Mouse (Mus musculus): ENCODE data around the gene Msh4. TPM values are rescaled to one million over a fixed set of nuclear protein-coding genes. Genes with fewer than 3 reads are reported as not detected.
A peak's percentile ranks its signal among the peaks of the same experiment; 100 is the strongest.

Msh4 gene
- polyA plus RNA-seq, 1 experiment from 2014 or later: 0.27 TPM

DNA sequence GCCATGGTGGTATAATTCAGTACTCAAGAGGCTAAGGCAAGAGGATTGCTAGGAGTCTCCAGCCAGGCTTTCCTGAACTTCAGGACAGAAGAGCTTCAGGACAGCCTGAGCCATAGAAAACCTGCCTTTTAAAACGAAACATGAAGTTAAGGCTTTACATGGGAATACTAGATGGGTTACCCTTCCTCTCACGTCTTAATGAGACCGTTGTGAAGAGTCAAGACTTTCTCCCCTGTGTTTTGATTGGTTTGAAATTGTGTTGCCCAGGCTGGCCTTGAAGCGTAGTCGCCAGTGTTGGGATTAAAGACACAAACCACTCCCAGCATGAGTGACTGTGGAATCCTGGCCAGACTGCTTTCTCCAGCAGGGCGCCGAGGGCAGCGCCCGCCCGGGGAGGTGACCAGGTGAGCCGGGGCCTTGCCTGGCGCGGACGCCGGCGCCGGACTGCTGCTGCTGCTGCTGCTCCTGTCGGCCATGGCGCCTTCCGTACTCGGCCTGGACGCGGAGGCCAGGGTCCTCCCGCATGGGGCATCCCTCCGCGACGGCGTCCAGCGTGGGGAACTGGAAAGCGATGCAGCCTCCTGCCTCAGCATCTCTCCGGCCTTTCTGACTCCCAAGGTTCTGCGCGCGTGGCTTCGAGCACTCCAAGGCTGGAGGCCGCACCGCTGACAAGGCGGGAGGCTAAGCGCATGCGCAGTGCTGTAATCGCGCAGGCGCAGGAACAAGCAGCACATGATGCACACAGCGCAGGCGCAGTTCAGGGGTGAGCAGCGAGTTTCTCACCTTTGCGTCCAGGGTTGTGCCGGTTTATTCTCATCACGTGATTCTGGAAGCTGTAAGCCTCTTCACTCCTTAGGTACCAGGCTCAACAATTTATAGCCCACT, 445 bp downstream of the Msh4 start:
- WGBS: 85% methylated on average over 49 of the region's 49 CpGs
- no peak overlapping the region for H3K4me3 ChIP-seq
- peak; percentile 49; the same call in 1 of the 2 replicates for ATAC-seq (replicated peaks)
- no peak overlapping the region for H3K27ac ChIP-seq (replicated peaks)
- no peak overlapping the region for H3K9ac ChIP-seq (replicated peaks)
- peaks cover 61% of the 10 kb centered on the region for H3K36me3 ChIP-seq
- peaks cover 12% of the 10 kb centered on the region for H3K4me1 ChIP-seq
- no peaks in the 10 kb centered on the region for H3K9me3 ChIP-seq
- H3K4me2 ChIP-seq (replicated peaks): no peak overlapping the region
- no peaks in the 10 kb centered on the region for H3K27me3 ChIP-seq

DNA sequence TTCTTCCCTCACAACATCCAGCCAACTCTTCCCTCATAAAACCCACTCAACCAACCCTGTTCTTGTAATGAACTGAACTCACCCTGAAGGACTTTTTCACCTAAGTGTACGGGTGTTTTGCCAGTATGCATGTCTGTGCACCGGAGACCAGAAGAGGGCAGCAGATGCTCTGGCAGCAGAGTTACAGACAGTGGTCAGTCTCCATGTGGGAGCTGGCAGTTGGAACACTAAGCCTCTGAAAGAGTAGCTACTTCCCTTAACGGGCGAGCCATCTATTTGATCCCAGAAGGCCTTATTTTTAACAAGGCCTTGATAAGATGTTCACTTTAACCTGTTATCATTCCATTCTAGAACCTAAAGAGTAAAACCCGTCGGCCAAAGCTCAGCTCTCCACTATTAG, 1.4 kb downstream of the Msh4 start:
- Histone ChIP-seq H3K27me3 (no peaks in the 10 kb centered on the region), H3K27ac (replicated peaks) (no peak overlapping the region), H3K36me3 (peaks cover 52% of the 10 kb centered on the region), H3K4me3 (no peak overlapping the region), H3K9ac (replicated peaks) (no peak overlapping the region), H3K4me2 (replicated peaks) (no peak overlapping the region), H3K9me3 (no peaks in the 10 kb centered on the region), H3K4me1 (peaks cover 5% of the 10 kb centered on the region; the same call in 1 of the 2 replicates)
- ATAC-seq (replicated peaks): no peak
- 66% methylated on average over 6 of the region's 6 CpGs for WGBS

DNA sequence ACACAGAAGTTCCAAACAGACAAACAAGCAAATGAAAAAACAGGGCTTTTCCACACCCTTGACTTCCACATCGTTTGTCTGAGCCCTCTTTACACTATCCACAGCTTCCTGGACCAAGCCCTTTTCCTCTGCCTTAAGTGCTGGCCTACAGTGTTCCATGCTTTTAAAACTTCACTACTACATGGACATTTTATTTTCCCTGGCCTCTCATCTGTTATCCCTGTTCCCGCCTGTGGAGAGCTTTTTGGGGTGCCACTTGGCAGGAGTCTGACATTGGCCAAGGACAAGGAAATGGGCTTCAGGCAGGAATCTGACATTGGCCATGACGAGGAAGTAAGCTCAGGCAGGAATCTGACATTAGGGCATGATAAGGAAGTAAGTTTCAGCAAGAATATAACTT, 3.3 kb downstream of the Msh4 start:
- H3K27me3 ChIP-seq: no peaks in the 10 kb centered on the region
- no peak overlapping the region for H3K9ac ChIP-seq (replicated peaks)
- H3K4me3 ChIP-seq: no peak overlapping the region
- H3K36me3 ChIP-seq: peaks cover 33% of the 10 kb centered on the region
- H3K4me1 ChIP-seq: no peaks in the 10 kb centered on the region
- no peak overlapping the region for H3K27ac ChIP-seq (replicated peaks)
- H3K4me2 ChIP-seq (replicated peaks): no peak overlapping the region
- H3K9me3 ChIP-seq: no peaks in the 10 kb centered on the region
- 76% methylated on average over 3 of the region's 3 CpGs for whole genome bisulfite sequencing
- no peak for ATAC-seq (replicated peaks)

DNA sequence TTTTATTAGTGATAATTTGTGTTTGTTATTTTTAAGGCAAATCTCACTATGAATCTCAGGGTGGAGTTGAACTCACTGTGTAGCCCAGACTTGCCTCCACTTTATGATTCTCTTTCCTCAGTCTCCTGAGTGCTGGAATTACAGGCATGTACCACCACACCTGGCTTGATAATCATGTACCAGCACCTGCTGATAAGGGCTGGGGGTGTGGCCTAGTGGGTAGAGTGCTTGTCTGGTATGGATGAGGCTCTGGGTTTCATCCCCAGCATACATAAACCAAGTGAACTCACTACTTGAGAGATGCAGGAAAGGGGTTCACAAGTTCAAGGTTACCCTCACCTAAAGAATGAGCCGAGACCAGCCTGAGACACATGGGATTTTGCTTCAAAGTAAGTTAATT, 4.0 kb downstream of the Msh4 start:
- 93% methylated on average over 1 of the region's 1 CpGs for WGBS
- no peak overlapping the region for H3K4me2 ChIP-seq (replicated peaks)
- H3K27ac ChIP-seq (replicated peaks): no peak overlapping the region
- no peak for ATAC-seq (replicated peaks)
- no peaks in the 10 kb centered on the region for H3K9me3 ChIP-seq
- no peak overlapping the region for H3K4me3 ChIP-seq
- H3K36me3 ChIP-seq: peaks cover 28% of the 10 kb centered on the region
- H3K9ac ChIP-seq (replicated peaks): no peak overlapping the region
- no peaks in the 10 kb centered on the region for H3K27me3 ChIP-seq
- H3K4me1 ChIP-seq: no peaks in the 10 kb centered on the region

DNA sequence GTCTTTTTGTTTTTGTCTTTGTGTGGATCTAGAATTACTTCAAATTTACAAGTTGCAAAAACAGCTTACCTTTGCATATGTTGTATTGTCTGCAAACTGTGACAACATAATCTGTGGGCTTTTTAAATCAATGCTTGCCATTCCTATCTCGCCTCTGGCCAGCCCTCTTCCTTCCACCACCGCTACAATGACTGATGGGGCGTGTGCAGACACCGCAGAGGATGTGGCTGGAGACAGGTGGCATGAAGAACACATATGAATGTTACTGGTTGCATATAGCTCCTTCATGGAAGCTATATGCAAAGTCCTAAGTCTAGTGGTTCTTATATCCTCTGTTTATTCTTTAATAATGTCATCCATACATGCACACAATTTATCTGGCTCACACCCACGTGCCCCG, 8.7 kb downstream of the Msh4 start:
- H3K27ac ChIP-seq (replicated peaks): no peak overlapping the region
- H3K27me3 ChIP-seq: no peaks in the 10 kb centered on the region
- no peaks in the 10 kb centered on the region for H3K4me1 ChIP-seq
- no peak overlapping the region for H3K4me3 ChIP-seq
- no peak for ATAC-seq (replicated peaks)
- H3K9me3 ChIP-seq: no peaks in the 10 kb centered on the region
- H3K36me3 ChIP-seq: no peaks in the 10 kb centered on the region
- H3K4me2 ChIP-seq (replicated peaks): no peak overlapping the region
- WGBS: 84% methylated on average over 6 of the region's 6 CpGs
- H3K9ac ChIP-seq (replicated peaks): no peak overlapping the region

DNA sequence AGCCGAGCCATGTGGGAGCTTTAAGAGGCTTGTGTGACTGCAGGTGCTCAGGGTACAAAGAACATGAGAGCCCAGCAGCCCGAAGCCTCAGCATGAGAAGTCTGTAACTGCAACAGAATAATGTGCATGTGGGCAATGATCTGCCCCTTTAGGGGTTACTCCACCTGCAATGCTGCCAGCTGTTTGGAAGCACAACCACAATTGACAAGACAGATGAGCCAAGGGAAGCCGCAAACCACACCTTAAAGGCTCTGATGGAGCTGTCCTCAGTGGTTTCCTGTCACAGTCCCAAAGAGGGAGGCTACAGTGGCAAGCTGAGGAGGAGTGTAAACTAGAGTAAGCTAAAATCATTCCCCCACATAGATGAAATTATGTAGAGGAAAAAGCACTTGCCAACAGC, 10.5 kb downstream of the Msh4 start:
- Histone ChIP-seq H3K27ac (replicated peaks) (no peak overlapping the region), H3K4me2 (replicated peaks) (no peak overlapping the region), H3K4me3 (no peak overlapping the region), H3K4me1 (no peaks in the 10 kb centered on the region), H3K9ac (replicated peaks) (no peak overlapping the region), H3K36me3 (no peaks in the 10 kb centered on the region), H3K27me3 (no peaks in the 10 kb centered on the region), H3K9me3 (no peaks in the 10 kb centered on the region)
- ATAC-seq (replicated peaks): no peak
- 87% methylated on average over 3 of the region's 3 CpGs for WGBS

DNA sequence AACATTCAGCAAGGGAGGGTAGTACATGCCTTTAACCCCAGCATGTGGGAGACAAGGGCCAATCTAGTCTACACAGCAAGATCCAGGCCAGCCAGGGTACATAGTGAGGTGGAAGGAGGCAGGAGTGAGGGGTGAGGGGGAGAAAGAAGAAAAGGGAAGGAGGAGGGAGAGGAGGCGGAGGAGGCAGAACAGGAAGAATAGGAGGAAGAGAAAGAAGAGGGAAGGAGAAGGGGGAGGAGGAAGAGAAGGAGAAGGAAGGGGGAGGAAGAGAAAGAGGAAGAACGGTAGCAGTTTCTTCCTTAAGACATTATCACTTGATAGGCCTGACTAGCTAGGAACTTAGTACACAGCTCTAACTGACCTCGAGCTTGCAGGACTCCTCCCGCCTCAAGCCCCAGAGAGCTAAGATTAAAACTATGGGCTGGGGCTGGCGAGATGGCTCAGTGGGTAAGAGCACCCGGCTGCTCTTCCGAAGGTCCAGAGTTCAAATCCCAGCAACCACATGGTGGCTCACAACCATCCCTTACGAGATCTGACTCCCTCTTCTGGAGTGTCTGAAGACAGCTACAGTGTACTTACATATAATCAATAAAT, 16.7 kb downstream of the Msh4 start:
- Histone ChIP-seq H3K27ac (replicated peaks) (no peak overlapping the region), H3K27me3 (no peaks in the 10 kb centered on the region), H3K9me3 (no peaks in the 10 kb centered on the region), H3K4me3 (no peak overlapping the region), H3K36me3 (no peaks in the 10 kb centered on the region), H3K4me2 (replicated peaks) (no peak overlapping the region), H3K9ac (replicated peaks) (no peak overlapping the region), H3K4me1 (no peaks in the 10 kb centered on the region)
- ATAC-seq (replicated peaks): no peak
- 80% methylated on average over 8 of the region's 8 CpGs for WGBS

DNA sequence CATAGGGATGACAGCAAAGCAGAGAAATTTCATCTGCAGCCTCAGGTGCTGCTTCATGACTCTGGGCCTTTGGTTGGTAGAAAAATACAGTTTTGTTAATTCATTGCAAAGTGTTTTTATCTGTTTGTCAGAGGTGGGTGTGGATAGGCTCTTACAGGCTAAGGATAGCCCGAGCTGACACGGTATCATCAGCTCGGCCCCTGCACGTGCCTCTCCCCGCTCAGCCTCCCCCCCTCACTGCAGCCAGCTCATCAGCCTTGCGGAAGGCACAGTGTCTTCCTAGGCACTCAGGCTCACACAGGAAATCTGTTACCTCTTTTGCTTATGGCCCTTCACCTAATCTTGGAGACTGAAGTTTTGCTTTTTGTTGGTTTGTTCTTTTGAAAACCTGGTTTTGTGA, 17.8 kb downstream of the Msh4 start:
- H3K27me3 ChIP-seq: no peaks in the 10 kb centered on the region
- no peaks in the 10 kb centered on the region for H3K4me1 ChIP-seq
- H3K9ac ChIP-seq (replicated peaks): no peak overlapping the region
- no peak for ATAC-seq (replicated peaks)
- no peak overlapping the region for H3K27ac ChIP-seq (replicated peaks)
- no peaks in the 10 kb centered on the region for H3K36me3 ChIP-seq
- WGBS: 86% methylated on average over 6 of the region's 6 CpGs
- no peak overlapping the region for H3K4me2 ChIP-seq (replicated peaks)
- H3K4me3 ChIP-seq: no peak overlapping the region
- no peaks in the 10 kb centered on the region for H3K9me3 ChIP-seq

DNA sequence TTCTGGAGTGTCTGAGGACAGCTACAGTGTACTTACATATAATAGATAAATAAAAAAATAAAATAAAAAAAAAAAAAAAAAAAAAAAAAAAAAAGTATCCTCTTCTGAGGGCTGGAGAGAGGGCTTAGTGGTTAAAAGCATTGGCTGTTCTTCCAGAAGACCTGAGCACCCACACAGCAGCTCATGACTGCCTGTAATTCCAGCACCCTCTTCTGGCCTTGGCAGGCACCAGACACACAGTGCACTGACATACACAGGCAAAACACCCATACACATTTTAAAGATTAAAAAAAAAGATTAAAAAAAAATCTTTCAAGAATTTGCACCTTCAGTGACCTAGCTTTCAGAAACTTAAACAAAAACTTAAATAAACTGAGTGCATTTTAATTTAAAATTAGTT, 19.6 kb downstream of the Msh4 start:
- Histone ChIP-seq H3K36me3 (no peaks in the 10 kb centered on the region), H3K4me1 (no peaks in the 10 kb centered on the region), H3K9me3 (no peaks in the 10 kb centered on the region), H3K27ac (replicated peaks) (no peak overlapping the region), H3K4me3 (no peak overlapping the region), H3K9ac (replicated peaks) (no peak overlapping the region), H3K4me2 (replicated peaks) (no peak overlapping the region), H3K27me3 (no peaks in the 10 kb centered on the region)
- no peak for ATAC-seq (replicated peaks)

DNA sequence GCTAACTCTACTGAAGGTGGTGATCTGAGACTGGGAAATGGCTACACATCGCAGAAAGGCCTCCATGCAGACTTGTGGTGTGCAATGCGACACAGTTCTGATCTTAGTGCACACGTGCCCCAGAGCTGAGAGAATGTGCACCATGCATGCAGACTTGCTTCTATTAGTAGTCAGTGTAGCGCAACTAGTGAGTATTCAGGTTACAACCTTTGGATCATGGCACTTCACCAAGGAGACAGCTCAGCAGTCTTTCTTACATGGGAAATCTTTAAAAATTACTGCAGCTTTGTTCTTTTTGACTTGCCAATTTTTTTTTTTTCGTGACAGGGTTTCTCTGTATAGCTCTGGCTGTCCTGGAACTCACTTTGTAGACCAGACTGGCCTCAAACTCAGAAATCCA, 34.5 kb downstream of the Msh4 start:
- WGBS: 88% methylated on average over 5 of the region's 5 CpGs
- Histone ChIP-seq H3K9ac (replicated peaks) (no peak overlapping the region), H3K36me3 (no peaks in the 10 kb centered on the region), H3K4me3 (no peak overlapping the region), H3K4me2 (replicated peaks) (no peak overlapping the region), H3K4me1 (0 out of 2 replicates have a peak, but pooled peaks cover 4% of the 10 kb centered on the region), H3K9me3 (no peaks in the 10 kb centered on the region), H3K27ac (replicated peaks) (no peak overlapping the region), H3K27me3 (no peaks in the 10 kb centered on the region)
- ATAC-seq (replicated peaks): no peak

DNA sequence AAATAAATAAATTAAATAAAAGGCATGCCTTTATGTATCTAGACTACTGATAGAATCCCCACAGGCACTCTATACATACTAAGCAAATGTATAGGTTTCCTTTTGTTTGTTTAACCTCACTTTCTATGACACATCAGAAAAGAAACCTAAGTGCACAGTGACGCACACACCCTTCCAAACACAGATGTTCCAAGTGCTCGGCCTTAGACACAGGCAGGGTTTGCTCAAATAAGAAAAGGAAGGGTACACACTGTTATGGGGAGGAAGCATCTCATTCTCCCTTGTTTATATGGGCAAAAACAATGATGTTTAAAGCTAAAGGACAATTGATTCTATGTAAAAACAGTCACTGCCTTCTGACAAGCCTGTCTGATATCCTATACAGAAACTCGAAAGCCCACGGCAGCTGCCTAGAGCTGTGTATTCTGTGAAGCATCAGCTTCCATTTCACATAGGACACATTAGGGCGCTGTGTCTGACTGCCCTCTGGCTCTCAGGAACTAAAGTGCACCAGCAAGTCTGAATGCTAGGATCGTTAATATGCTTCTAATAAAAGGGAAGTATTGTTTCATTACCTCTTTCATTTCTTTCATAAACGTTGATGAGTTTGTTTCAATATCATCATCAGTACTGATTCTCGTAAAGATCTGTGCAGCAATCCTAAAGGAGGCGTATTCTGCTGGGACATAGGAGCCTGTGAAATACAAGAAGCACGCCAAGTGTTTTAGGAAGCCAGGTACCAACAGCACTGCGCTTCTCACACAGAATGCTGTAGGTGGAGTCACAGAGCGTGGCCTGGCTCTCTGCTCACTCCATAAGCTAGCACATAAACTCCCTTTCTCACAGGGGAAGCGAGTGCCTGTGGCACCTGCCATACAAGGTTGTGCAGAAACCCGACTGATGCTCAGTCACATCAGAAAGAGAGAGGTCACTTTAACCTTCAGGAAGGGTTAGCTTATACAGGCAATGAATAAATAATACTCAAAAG, 38.5 kb downstream of the Msh4 start:
- no peak for ATAC-seq (replicated peaks)

More for the DNA sequence above, 38.5 kb downstream of the Msh4 start:
- Histone ChIP-seq H3K36me3 (no peaks in the 10 kb centered on the region), H3K9me3 (no peaks in the 10 kb centered on the region), H3K9ac (replicated peaks) (no peak overlapping the region), H3K4me2 (replicated peaks) (no peak overlapping the region), H3K4me1 (no peaks in the 10 kb centered on the region), H3K4me3 (no peak overlapping the region), H3K27me3 (no peaks in the 10 kb centered on the region), H3K27ac (replicated peaks) (no peak overlapping the region)
- WGBS: 53% methylated on average over 14 of the region's 14 CpGs

Data from forebrain, embryonic 15.5 days (tissue).